Mouse (Mus musculus) T-cell, adult 2 months (primary cell): Measurements from ENCODE around the gene Olfr1209.

Experiments used
- DNase-seq: peaks from one replicate; pipeline ENCODE4 v3.0.0; 2022; ENCODE audit warnings: low spot score

Olfr1209 gene

GRCm38 (mm10) chr2:88915057-88915456 is at the start of gene Olfr1209:
Olfr1209 (minus strand) TSS chr2:88915157.
- no peak for DNase-seq

- no peak for DNase-seq
Measured at GRCm38 (mm10) chr2:88953669-88954068, 38.7 kb upstream of the Olfr1209 start, which contains the start of gene Olfr1212. Olfr1212 (plus strand) TSS chr2:88953969.

- no peak for DNase-seq
Measured at GRCm38 (mm10) chr2:88938011-88938410, 23.1 kb upstream of the Olfr1209 start, which contains the start of gene Olfr1211. Olfr1211 (minus strand) TSS chr2:88938111.

- DNase-seq, result no peak
Measured at GRCm38 (mm10) chr2:88902211-88902610, 12.7 kb downstream of the Olfr1209 start, which contains the start of gene Olfr1208. Olfr1208 (minus strand) TSS chr2:88902311.

- DNase-seq, result no peak
Measured at GRCm38 (mm10) chr2:88862931-88863330, 52.0 kb downstream of the Olfr1209 start, which contains the start of gene Olfr1206. Olfr1206 (plus strand) TSS chr2:88863231.
